ENCODE assay signal across 13 mouse cellular contexts in the genomic region with DNA sequence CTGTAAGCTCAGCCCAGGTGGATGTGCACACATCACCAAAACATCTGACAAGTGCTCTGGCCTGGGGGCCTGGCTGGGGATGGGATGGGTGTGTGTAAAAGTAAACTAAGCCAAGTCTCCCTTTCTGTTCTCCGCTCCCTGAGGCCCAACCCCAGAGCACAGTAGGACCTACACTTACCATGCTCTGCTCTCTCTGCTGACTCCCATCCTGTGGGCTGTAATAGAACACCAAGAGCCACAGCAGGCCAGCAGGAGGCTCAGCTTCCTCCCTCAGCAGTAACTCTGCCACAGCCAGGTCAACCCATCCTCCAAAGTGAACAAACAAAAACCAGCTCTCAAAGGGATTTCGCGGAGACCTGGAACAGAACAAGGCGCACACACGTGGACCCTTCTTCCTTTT.
A peak's percentile ranks its signal among the peaks of the same experiment; 100 is the strongest.
DNase-seq lines count a peak whose midpoint lies in the region; ATAC-seq and TF ChIP-seq lines count a peak whose summit lies in the region.
"Had no signal": no experiment of that assay in that cellular context is flagged by ENCODE, and none has a peak within 500 bp of the region (broad histone marks: within the 10 kb centered on the region; RNA-seq: fewer than 3 reads in every experiment).

No protein-coding gene starts in this region.

- H3K4me2 ChIP-seq in stomach, postnatal 0 days (replicated peaks; ENCODE audit: low read depth) = no peak overlapping the region
- H3K4me2 ChIP-seq: embryonic facial prominence, embryonic 13.5 days had no signal

- peaks cover 4% of the 10 kb centered on the region; the same call in 1 of the 2 replicates for H3K4me1 ChIP-seq in stomach, postnatal 0 days (replicated peaks; ENCODE audit: control insufficient read depth, insufficient read depth)

- TF ChIP-seq EP300 in stomach, postnatal 0 days (optimal IDR thresholded peaks at IDR 0.05) = no peak

- no peaks in the 10 kb centered on the region for H3K36me3 ChIP-seq in stomach, postnatal 0 days (ENCODE audit: control insufficient read depth, insufficient read depth, low read length)

- peak; percentile 1; the same call in 1 of the 2 replicates for TF ChIP-seq CTCF in left cerebral cortex, adult 2 months (IDR thresholded peaks at IDR 0.05)
- TF ChIP-seq CTCF in stomach, postnatal 0 days (IDR thresholded peaks at IDR 0.05; ENCODE audit: low read depth) = peak; percentile 31

- DNase-seq in gastrocnemius, adult 18-20 months (ENCODE audit: low spot score) = peak; percentile 50
- DNase-seq in gastrocnemius, postnatal 10 days = no peak
- no peak for DNase-seq in left cerebral cortex, adult 2 months (ENCODE audit: extremely low spot score in 1 of 2, low spot score in 2 of 2)
- DNase-seq in left cerebral cortex, adult 9 months (ENCODE audit: low spot score in 2 of 2) = no peak
- peak; percentile 44 for DNase-seq in thymus, postnatal 4 days
- DNase-seq in thymus, adult 18-20 months = no peak
- DNase-seq in stomach, postnatal 0 days (ENCODE audit: low spot score) = no peak
- no peak for DNase-seq in cerebellum, adult 9-10 months
- DNase-seq: cerebellum, adult 2 months; heart, postnatal 14 days; right cerebral cortex, postnatal 14 days had no signal

- H3K4me3 ChIP-seq in left cerebral cortex, adult 2 months = no peak overlapping the region
- no peak overlapping the region for H3K4me3 ChIP-seq in stomach, postnatal 0 days (ENCODE audit: low read depth, low read length)
- H3K4me3 ChIP-seq: embryonic facial prominence, embryonic 13.5 days; megakaryocyte, embryonic 14.5 days had no signal

- WGBS in stomach, postnatal 0 days = 66% methylated on average over 5 of the region's 5 CpGs

- H3K27me3 ChIP-seq in stomach, postnatal 0 days (ENCODE audit: control insufficient read depth, insufficient read depth, low read length) = no peaks in the 10 kb centered on the region
- H3K27me3 ChIP-seq: embryonic facial prominence, embryonic 13.5 days had no signal

- intact Hi-C loops in left cerebral cortex, adult 2 months (cut with DNase I) = no loop called here

- no peak for ATAC-seq in stomach, postnatal 0 days (ENCODE audit: low FRiP score, low TSS enrichment)

- no peak overlapping the region for H3K9ac ChIP-seq in stomach, postnatal 0 days (ENCODE audit: low read length)
- H3K9ac ChIP-seq: embryonic facial prominence, embryonic 13.5 days had no signal

- H3K27ac ChIP-seq in left cerebral cortex, adult 2 months = peak overlapping the region; percentile 58; the same call in 1 of the 2 replicates
- H3K27ac ChIP-seq in stomach, postnatal 0 days (replicated peaks) = no peak overlapping the region
- H3K27ac ChIP-seq: embryonic facial prominence, embryonic 13.5 days had no signal

- no peaks in the 10 kb centered on the region for H3K9me3 ChIP-seq in stomach, postnatal 0 days (ENCODE audit: control insufficient read depth, low read length)
- H3K9me3 ChIP-seq: embryonic facial prominence, embryonic 13.5 days; megakaryocyte, embryonic 14.5 days had no signal

Comparison
In these comparisons a context has a peak if more than half of its experiments do, and no peak if none do; other contexts are left out.
1. DNase-seq: peak in gastrocnemius, adult 18-20 months (single experiment) and thymus, postnatal 4 days (single experiment); none in gastrocnemius, postnatal 10 days (single experiment), left cerebral cortex, adult 2 months (0 of 2), left cerebral cortex, adult 9 months (0 of 2), thymus, adult 18-20 months (0 of 2), stomach, postnatal 0 days (single experiment) and cerebellum, adult 9-10 months (single experiment).